Mouse (Mus musculus): Measurements from ENCODE around the gene Usp9x. TPM values are rescaled to one million over a fixed set of nuclear protein-coding genes. Genes with fewer than 3 reads are reported as not detected.
A peak's percentile ranks its signal among the peaks of the same experiment; 100 is the strongest.

The Usp9x gene
- total RNA-seq, 2 experiments from 2014 or later, result 133 to 149 TPM

DNA sequence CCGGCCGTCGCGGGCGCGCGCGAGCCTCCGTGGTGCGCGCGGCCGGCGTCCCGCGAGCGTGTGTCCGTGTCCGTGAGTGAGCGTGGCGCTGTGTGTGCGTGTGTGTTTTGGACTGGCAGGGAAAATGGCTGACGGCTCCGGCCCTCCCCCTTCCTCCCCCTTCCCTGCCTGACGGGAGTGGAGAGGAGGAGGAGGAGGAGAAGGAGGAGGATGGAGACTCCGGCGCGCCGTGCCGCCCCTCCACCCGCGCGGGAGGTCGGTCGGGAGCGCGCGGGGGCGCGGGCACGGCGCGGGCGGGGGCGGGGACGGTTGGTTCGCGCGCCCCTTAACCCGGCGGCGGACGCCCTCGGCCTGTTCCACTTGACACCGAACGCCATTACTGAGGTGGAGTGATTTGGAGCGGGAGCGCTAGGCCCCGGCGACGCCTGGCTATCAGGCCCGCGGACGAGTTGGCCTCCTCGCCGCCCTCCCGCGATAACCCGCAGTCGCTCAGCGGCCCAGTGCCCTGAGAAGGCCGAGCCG lies 1.2 kb downstream of the Usp9x start:
- DNase-seq, result peak; percentile 79

DNA sequence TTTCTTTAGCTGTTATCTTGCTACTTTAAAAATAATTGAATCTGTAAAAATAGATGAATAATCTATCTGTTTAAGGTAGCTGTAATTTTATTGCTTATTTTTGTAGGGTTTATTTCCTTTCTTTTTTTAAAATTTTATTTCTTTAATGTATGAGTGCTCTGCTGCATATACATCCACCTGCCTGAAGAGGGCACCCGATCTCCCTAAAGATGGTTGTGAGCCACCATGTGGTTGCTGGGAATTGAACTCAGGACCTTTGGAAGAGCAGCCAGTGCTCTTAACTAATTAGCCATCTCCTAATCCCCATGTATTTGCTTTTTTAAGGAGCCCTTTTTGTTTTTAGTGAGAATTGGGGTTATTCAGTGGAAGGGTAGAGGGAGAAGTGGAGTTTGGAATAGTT lies 14.3 kb downstream of the Usp9x start:
- DNase-seq, result no peak

DNA sequence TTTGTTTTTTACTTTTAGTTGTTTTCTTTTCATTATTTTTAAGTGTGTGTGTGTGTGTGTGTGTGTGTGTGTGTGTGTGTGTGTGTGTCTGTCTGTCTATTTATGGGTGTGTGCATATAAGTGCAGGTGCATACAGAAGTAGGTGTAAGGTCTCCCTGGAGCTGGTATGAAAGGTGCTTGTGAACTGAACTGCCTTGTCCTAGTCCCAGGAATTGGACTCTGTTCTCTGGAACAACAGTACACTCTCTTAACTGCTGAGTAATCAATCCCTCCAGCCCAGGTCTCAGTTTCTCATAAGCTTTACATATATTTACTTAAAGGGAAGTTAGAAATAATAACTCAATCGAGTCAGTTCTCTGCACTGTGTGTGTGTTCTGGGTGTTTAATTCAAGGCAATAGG lies 25.7 kb downstream of the Usp9x start:
- DNase-seq, result no peak

DNA sequence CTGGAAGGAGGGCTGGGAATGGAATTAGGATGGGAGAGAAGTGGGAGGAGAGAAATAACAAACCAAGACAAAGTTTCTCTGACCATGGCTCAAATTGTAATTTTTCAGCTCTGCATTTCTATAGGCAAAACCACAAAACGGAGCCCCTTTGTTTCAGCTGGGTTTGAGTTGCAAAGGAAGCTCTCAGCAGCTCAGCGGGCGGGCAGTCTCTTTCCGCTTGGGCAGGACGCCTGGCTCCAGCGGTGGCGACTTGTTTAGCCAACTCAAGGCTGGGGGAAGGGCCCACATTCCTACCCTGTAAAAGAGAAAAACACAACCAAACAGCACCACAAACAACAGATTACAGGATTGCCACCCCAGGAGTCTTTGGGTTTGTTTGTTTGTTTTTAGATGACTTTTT lies 135.2 kb downstream of the Usp9x start:
- DNase-seq, result peak; percentile 19

DNA sequence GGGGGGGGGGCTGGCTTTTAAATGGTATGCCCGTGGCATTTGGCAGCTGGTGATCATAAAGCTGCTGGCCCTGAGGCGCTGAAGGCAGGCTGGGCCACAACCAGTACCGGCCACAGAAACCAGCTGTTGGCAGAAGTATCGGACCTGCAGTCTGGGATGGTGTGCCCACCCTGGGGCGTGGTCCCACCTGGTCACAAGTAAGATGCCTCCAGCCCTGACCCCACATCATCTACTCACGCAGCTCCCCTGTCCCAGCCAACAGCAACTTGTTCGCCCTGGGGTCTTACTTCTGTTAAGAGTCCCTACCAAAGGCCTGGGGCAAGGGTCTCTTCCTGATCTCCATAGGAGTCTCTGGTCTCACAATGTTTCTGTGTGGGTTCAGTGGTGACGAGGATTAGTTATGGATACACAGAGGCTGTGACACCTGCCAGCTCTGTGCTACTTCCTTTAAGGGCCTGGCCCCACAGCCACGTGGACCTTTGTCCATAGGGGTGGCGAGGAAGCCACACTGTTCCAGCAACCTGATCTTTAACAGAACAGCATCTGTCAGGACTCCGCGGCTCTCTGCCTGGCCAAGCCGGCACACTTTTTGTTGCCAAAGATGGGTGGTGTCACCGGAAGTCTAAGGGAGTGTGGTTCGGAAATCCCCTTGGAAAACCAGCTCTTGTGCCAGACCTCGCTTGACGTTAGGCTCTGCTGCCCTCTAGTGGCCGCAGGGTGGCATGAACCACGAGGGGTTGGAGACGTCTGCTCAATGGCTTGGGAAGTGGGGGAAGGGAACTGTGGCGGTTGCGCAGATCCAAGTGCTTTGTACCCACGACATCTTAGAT lies 136.4 kb downstream of the Usp9x start:
- DNase-seq, result peak; percentile 90

DNA sequence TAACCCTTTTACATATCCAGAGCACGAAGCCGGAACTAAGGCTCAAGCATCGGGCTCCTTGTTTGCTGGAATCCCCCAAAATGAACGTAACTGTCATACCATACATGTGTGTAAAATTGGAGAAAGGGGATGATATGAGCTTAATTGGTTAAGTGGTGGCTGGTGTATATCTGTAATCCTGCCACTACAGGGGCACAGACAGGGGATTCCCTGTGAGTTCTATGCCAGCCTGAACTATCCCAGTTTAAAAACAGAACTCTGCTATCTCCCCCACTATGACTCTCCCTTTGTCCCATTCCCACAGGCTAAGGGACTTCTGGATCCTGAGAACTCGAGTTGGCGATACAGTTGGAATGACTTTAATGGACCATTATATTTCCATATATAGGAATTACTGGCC lies 137.1 kb downstream of the Usp9x start:
- DNase-seq, result no peak

DNA sequence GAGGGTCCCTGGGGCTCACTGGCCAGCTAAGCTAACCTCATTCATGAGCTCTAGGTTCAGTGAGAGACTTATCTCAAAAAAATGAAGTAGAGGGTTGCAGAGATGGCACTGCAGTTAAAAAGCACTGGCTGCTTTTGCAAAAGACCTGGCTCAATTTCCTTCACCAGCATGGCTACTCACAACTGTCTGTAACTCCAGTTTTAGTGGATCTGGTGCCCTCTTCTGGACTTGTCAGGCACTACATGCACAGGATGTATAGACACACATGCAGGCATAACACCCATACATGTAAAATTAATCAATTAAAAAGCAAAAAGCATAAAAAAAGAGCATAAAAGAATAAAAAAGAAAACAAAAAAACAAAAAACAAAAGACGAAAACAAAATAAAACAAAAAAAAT lies 143.0 kb downstream of the Usp9x start:
- no peak for DNase-seq

Other genes with a start within 250 kb of the Usp9x start
- 100 to 1,000 TPM; 267 to 278 TPM for gene Ddx3x, start 209.5 kb downstream of the Usp9x start, total RNA-seq (2021)

Data from adrenal gland, postnatal 10 days (tissue).